Mouse (Mus musculus): Measurements from ENCODE around the gene Scd2.
A peak's percentile ranks its signal among the peaks of the same experiment; 100 is the strongest.
"Not testable (repeated sequence)": the region's sequence is repeated elsewhere in the genome, so short reads cannot be mapped to it uniquely, and the experiment has no call there.

Gene Scd2

GRCm38 (mm10) chr19:44292941-44293768 lies at the start of gene Scd2:
Gene Scd2 (plus strand): TSS chr19:44293674.
- DNase-seq (ENCODE audit: low read depth, low spot score), result no peak

GRCm38 (mm10) chr19:44245761-44246171 lies 47.7 kb upstream of the Scd2 start:
- peak; percentile 91 for DNase-seq (ENCODE audit: low read depth, low spot score)

GRCm38 (mm10) chr19:44246341-44246911 lies 47.0 kb upstream of the Scd2 start:
- DNase-seq (ENCODE audit: low read depth, low spot score), result peak; percentile 81

GRCm38 (mm10) chr19:44247281-44248080 lies 46.0 kb upstream of the Scd2 start:
- DNase-seq (ENCODE audit: low read depth, low spot score), result peak; percentile 75

- peak; percentile 99 for DNase-seq (ENCODE audit: low read depth, low spot score)
Observed at GRCm38 (mm10) chr19:44248081-44248853, 45.2 kb upstream of the Scd2 start.

- DNase-seq (ENCODE audit: low read depth, low spot score), result no peak
Observed at GRCm38 (mm10) chr19:44248854-44249351, 44.6 kb upstream of the Scd2 start.

- not testable (repeated sequence) for DNase-seq (ENCODE audit: low read depth, low spot score)
Observed at GRCm38 (mm10) chr19:44251138-44251537, 42.3 kb upstream of the Scd2 start.

GRCm38 (mm10) chr19:44251936-44252558 lies 41.4 kb upstream of the Scd2 start:
- DNase-seq (ENCODE audit: low read depth, low spot score), result no peak

- not testable (repeated sequence) for DNase-seq (ENCODE audit: low read depth, low spot score)
Observed at GRCm38 (mm10) chr19:44254106-44254505, 39.4 kb upstream of the Scd2 start.

GRCm38 (mm10) chr19:44257377-44257966 lies 36.0 kb upstream of the Scd2 start:
- no peak for DNase-seq (ENCODE audit: low read depth, low spot score)

- DNase-seq (ENCODE audit: low read depth, low spot score), result no peak
Observed at GRCm38 (mm10) chr19:44259484-44259883, 34.0 kb upstream of the Scd2 start.

- peak; percentile 17 for DNase-seq (ENCODE audit: low read depth, low spot score)
Observed at GRCm38 (mm10) chr19:44260487-44260886, 33.0 kb upstream of the Scd2 start.

GRCm38 (mm10) chr19:44261774-44262173 lies 31.7 kb upstream of the Scd2 start:
- no peak for DNase-seq (ENCODE audit: low read depth, low spot score)

- DNase-seq (ENCODE audit: low read depth, low spot score), result no peak
Observed at GRCm38 (mm10) chr19:44263581-44263980, 29.9 kb upstream of the Scd2 start.

GRCm38 (mm10) chr19:44264226-44264625 lies 29.2 kb upstream of the Scd2 start:
- DNase-seq (ENCODE audit: low read depth, low spot score), result peak; percentile 10

GRCm38 (mm10) chr19:44265300-44265699 lies 28.2 kb upstream of the Scd2 start:
- peak; percentile 43 for DNase-seq (ENCODE audit: low read depth, low spot score)

GRCm38 (mm10) chr19:44265911-44266337 lies 27.6 kb upstream of the Scd2 start:
- no peak for DNase-seq (ENCODE audit: low read depth, low spot score)

- peak; percentile 79 for DNase-seq (ENCODE audit: low read depth, low spot score)
Observed at GRCm38 (mm10) chr19:44266458-44266823, 27.0 kb upstream of the Scd2 start.

GRCm38 (mm10) chr19:44266824-44267498 lies 26.5 kb upstream of the Scd2 start:
- DNase-seq (ENCODE audit: low read depth, low spot score), result peak; percentile 98

- no peak for DNase-seq (ENCODE audit: low read depth, low spot score)
Observed at GRCm38 (mm10) chr19:44267499-44268002, 25.9 kb upstream of the Scd2 start.

All from brain, adult 2 months (tissue).